Mouse (Mus musculus): ENCODE measurements around the gene Tcam1. TPM values are rescaled to one million over a fixed set of nuclear protein-coding genes. Genes with fewer than 3 reads are reported as not detected.
A peak's percentile ranks its signal among the peaks of the same experiment; 100 is the strongest.

The Tcam1 gene
- total RNA-seq, 2 experiments from 2014 or later = 0.07 to 0.11 TPM

DNA sequence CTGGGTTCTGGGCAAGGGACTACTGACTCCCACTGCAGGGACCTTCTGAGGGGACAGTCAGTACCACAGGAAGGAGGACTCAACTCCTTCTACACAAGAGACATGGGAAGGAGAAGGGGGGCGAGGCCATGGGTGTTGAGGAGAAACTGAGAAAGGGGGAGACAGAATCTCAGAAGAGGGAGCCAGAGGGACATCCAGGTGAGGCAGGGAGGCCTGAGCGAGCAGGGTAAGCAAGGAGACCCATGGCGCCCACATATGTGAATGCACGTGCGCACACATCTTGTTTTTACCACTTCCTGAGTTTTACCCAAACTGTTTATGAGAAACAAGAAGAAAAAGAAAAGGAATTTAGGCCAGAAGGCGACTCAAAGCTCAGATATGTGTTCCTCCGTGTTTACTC, 41.3 kb downstream of the Tcam1 start:
- no peak for DNase-seq (ENCODE audit: low spot score)

- DNase-seq (ENCODE audit: low spot score) = no peak
These were observed 42.2 kb downstream of the Tcam1 start for GRCm38 (mm10) chr11:106318406-106319366.

- no peak for DNase-seq (ENCODE audit: low spot score)
These were observed 48.4 kb downstream of the Tcam1 start for GRCm38 (mm10) chr11:106324858-106325257.

DNA sequence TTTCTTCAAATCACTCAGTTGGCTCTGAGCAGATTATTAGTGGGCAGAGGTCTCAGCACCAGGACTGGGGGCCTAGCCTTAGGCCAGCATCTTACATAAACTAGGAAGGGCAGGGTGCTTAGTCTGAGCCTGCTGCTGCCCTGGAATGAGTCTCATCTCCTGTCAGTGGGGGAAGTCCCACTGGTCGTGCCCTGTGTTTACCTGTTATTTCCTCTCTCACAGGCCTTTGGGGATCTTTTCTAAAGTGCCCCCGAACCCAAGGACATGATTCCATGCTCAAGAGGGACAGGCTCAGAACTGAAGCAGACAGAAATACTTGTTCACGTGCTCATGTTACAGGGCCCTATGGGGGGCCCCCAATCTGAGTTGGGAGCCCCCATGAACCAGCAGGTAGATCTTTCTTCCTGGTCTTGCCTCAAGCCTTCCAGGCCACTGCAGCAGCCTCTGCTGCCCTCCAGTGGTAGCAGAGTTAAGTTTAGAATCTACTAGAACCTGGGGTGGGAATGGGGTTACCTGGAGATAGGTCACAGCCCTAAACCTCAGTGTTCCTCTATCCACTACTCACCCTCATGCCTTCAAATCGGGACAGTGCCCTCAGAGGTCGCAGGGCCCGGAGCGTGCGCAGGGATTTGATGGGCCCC, 49.2 kb downstream of the Tcam1 start:
- peak; percentile 49 for DNase-seq (ENCODE audit: low spot score)

- no peak for DNase-seq (ENCODE audit: low spot score)
These were observed 50.0 kb downstream of the Tcam1 start for GRCm38 (mm10) chr11:106326475-106326874.

DNA sequence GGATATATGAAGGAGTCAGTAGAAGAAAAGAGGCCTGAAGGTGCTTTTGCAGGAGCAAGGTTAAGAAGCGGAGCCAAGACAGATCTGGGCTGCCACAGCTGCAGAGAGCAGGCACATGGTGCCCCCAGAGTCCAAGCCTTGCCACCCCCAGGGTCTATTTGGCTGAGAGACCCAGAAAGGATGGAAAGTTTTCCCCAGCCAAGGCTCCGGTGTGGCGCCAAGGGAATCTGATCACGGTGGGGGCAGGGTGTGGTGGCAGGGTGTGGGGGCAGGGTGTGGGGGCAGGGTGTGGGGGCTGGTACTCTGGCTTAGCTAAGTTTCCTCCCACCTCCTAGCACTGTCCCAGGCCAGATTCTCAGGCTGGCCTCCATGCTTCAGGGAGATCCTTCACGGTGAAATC, 52.0 kb downstream of the Tcam1 start:
- DNase-seq (ENCODE audit: low spot score) = peak; percentile 81

GRCm38 (mm10) chr11:106329128-106329527, 52.7 kb downstream of the Tcam1 start:
- peak; percentile 52 for DNase-seq (ENCODE audit: low spot score)

- peak; percentile 46 for DNase-seq (ENCODE audit: low spot score)
These were observed 53.2 kb downstream of the Tcam1 start for GRCm38 (mm10) chr11:106329682-106330081.

- peak; percentile 69 for DNase-seq (ENCODE audit: low spot score)
These were observed 56.0 kb downstream of the Tcam1 start for GRCm38 (mm10) chr11:106332458-106332857.

GRCm38 (mm10) chr11:106334066-106334465, 57.6 kb downstream of the Tcam1 start:
- peak; percentile 62 for DNase-seq (ENCODE audit: low spot score)

GRCm38 (mm10) chr11:106338029-106338428, 61.6 kb downstream of the Tcam1 start:
- peak; percentile 53 for DNase-seq (ENCODE audit: low spot score)

Other genes with a start within 250 kb of the Tcam1 start
- gene Dcaf7, start 239.8 kb upstream of the Tcam1 start, total RNA-seq (2021) = 10 to 100 TPM; 24.8 to 25.9 TPM
- 10 to 100 TPM; 39.7 to 44.4 TPM for gene Taco1, start 210.6 kb upstream of the Tcam1 start, total RNA-seq (2021)
- 10 to 100 TPM; 20.9 to 23.2 TPM for gene Map3k3, start 192.1 kb upstream of the Tcam1 start, total RNA-seq (2021)
- gene Gm10840, start 115.8 kb upstream of the Tcam1 start, total RNA-seq (2021) = not detected
- gene Limd2, start 115.8 kb upstream of the Tcam1 start, total RNA-seq (2021) = 1 to 10 TPM; 3.2 to 3.6 TPM
- 10 to 100 TPM; 13.7 to 14.1 TPM for gene Strada, start 74.5 kb upstream of the Tcam1 start, total RNA-seq (2021)
- gene Ccdc47, start 60.3 kb upstream of the Tcam1 start, total RNA-seq (2021) = 10 to 100 TPM; 74.0 to 79.0 TPM
- 10 to 100 TPM; 25.8 to 26.2 TPM for gene Ddx42, start 59.7 kb upstream of the Tcam1 start, total RNA-seq (2021)
- gene Ftsj3, start 20.6 kb upstream of the Tcam1 start, total RNA-seq (2021) = 10 to 100 TPM; 20.7 to 20.9 TPM
- 100 to 1,000 TPM; 124 to 135 TPM for gene Psmc5, start 20.5 kb upstream of the Tcam1 start, total RNA-seq (2021)
- gene Smarcd2, start 3.7 kb upstream of the Tcam1 start, total RNA-seq (2021) = 10 to 100 TPM in 1 of 2 experiments, 1 to 10 TPM in 1; 7.8 to 12.0 TPM
- gene Gh, start 25.2 kb downstream of the Tcam1 start, total RNA-seq (2021) = not detected
- under 1 TPM; 0.18 to 0.33 TPM for gene Cd79b, start 38.1 kb downstream of the Tcam1 start, total RNA-seq (2021)
- 100 to 1,000 TPM; 472 to 505 TPM for gene Scn4a, start 76.6 kb downstream of the Tcam1 start, total RNA-seq (2021)
- 1 to 10 TPM; 4.8 to 5.7 TPM for gene Prr29, start 88.8 kb downstream of the Tcam1 start, total RNA-seq (2021)
- 1 to 10 TPM; 3.3 to 7.8 TPM for gene Icam2, start 111.4 kb downstream of the Tcam1 start, total RNA-seq (2021)
- 1 to 10 TPM; 6.6 to 9.1 TPM for gene Ern1, start 211.2 kb downstream of the Tcam1 start, total RNA-seq (2021)